Mouse (Mus musculus) ES-Bruce4 (cell line): Measurements from ENCODE around the gene Qser1. TPM values are rescaled to one million over a fixed set of nuclear protein-coding genes. Genes with fewer than 3 reads are reported as not detected.

Source experiments
- H3K27ac ChIP-seq: 2 replicates; pipeline ENCODE4 v1.5.1; 2012; ENCODE audit warnings: low read length, inconsistent platforms; ENCODE audit not compliant: insufficient read depth
- H3K27me3 ChIP-seq: 2 replicates; pipeline ENCODE4 v1.6.1; 2012; ENCODE audit warnings: mild to moderate bottlenecking, low read length, inconsistent platforms; ENCODE audit not compliant: control insufficient read depth, poor library complexity, insufficient read depth, severe bottlenecking
- H3K36me3 ChIP-seq: 2 replicates; pipeline ENCODE4 v1.6.1; 2012; ENCODE audit warnings: inconsistent platforms, mild to moderate bottlenecking, low read length, moderate library complexity; ENCODE audit not compliant: control insufficient read depth, poor library complexity, insufficient read depth, severe bottlenecking
- H3K4me1 ChIP-seq: one replicate; pipeline ENCODE4 v1.8.1; 2011; ENCODE audit warnings: low read length; ENCODE audit not compliant: control insufficient read depth, insufficient read depth
- H3K4me3 ChIP-seq: 2 replicates; pipeline ENCODE4 v1.5.1; 2011; ENCODE audit warnings: low read depth, mild to moderate bottlenecking, low read length
- H3K9ac ChIP-seq: 2 replicates; pipeline ENCODE4 v1.6.1; 2012; ENCODE audit warnings: low read depth, mild to moderate bottlenecking, inconsistent platforms; ENCODE audit not compliant: poor library complexity, severe bottlenecking
- H3K9me3 ChIP-seq: replicated peaks from 2 replicates; pipeline ENCODE4 v1.6.1; 2012; ENCODE audit warnings: mild to moderate bottlenecking, low read length, inconsistent platforms; ENCODE audit not compliant: control insufficient read depth, poor library complexity, insufficient read depth, severe bottlenecking
- CTCF ChIP-seq: IDR thresholded peaks from one replicate; pipeline ENCODE4 v1.8.1; 2011; ENCODE audit warnings: low read depth, low read length
- EP300 ChIP-seq: IDR thresholded peaks from 2 replicates; pipeline ENCODE4 v1.6.1; 2011; ENCODE audit warnings: low read depth, low read length; ENCODE audit not compliant: insufficient read depth
- POLR2A ChIP-seq: IDR thresholded peaks from one replicate; pipeline ENCODE4 v1.8.1; 2011; ENCODE audit warnings: low read length; ENCODE audit not compliant: insufficient read depth
- polyA plus RNA-seq: library from polyadenylated mRNA; stranded (reverse); fragments of >200 nt; gene quantifications from 2 replicates; pipeline ENCODE4 v1.2.4, GENCODE M21; 2011; ENCODE audit warnings: low read depth; ENCODE audit not compliant: missing spikeins, insufficient read depth, insufficient read length

Qser1 gene
- polyA plus RNA-seq, 1 experiment = 47.6 TPM

DNA sequence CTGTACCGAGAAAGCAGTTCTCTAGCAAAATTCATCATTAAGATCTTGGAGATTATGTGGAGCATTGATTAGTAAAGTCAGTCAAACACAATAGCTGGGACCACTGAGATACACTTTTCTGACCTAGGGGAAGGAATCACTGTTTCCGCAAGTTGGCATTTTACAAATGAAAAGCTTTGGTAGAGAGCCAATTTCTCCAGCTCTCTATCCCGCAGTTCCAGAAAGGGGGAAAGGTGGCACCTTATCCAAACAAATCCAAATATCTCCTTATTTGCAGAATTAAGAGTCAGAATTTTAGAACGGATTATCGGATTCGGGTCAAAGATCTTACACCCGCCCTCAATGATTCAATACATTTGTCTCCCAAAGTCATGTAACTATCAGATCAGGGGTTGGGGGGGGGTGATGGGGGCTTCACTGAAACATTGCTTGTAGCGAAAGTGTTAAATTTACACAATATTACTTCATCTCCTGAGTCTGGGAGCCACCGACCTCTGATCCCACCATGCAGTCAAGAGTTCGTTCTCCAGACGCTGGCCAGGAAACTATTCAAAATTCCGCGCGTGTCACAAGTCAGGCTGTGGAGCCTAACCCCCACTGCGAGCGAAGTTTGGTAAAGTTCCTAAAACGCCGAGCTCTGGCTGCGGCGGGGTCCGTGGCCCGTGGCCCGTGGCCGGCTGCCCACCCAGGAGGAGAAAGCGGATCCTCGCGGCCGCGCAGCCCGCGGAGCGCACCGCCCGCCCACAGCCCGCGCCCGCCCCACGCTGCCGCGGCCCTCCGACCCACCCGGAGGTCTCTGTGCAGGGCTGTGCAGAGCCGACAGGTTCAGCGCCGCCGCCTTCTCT is 74.4 kb downstream of the Qser1 start:
- H3K9ac ChIP-seq = peak overlapping the region; percentile 97
- H3K4me1 ChIP-seq = no peaks in the 10 kb centered on the region
- H3K27me3 ChIP-seq = no peaks in the 10 kb centered on the region
- peak overlapping the region; percentile 67 for H3K4me3 ChIP-seq
- H3K36me3 ChIP-seq = no peaks in the 10 kb centered on the region
- H3K9me3 ChIP-seq = no peaks in the 10 kb centered on the region
- H3K27ac ChIP-seq = no peak overlapping the region
- no peak for TF ChIP-seq CTCF
- no peak for TF ChIP-seq EP300
- TF ChIP-seq POLR2A = no peak

DNA sequence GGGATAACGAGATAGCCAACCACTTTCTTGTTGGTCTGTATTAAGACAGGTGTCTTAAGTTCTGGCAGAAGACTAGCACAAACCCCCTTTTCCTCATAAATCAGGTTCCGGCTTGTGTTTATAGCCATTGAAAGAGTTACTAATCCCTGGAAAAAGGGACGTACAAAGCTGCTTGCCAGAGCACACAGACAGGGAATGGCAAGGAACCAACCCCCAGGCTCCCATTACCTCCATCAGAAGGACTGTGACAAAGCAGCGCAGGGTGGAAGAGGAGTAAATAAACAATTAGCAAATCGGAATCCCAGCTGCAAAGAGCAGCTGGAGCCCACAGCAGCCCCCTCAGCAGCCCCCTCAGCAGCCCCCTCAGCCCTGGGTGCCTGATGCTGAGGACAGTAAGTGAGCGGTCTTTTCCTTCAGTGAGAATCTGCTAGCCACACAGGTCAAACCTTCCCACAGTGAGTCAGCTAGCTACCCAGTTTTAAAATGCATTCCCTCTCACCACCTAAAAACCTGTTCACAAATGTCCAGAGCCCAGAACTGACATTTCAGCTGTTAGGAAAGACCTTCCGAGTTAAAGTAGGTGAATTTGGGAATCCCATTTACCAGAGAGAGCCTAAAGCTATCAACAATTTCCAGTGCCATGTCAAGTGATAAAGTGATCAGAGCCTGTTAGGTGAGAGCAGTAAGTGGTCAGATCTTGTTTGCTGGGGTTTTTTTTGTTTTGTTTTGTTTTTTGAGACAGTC is 75.4 kb downstream of the Qser1 start:
- Histone ChIP-seq H3K4me3 (no peak overlapping the region), H3K9ac (no peak overlapping the region), H3K4me1 (no peaks in the 10 kb centered on the region), H3K27me3 (no peaks in the 10 kb centered on the region), H3K36me3 (no peaks in the 10 kb centered on the region), H3K27ac (no peak overlapping the region), H3K9me3 (no peaks in the 10 kb centered on the region)
- TF ChIP-seq POLR2A (no peak), CTCF (no peak), EP300 (no peak)

DNA sequence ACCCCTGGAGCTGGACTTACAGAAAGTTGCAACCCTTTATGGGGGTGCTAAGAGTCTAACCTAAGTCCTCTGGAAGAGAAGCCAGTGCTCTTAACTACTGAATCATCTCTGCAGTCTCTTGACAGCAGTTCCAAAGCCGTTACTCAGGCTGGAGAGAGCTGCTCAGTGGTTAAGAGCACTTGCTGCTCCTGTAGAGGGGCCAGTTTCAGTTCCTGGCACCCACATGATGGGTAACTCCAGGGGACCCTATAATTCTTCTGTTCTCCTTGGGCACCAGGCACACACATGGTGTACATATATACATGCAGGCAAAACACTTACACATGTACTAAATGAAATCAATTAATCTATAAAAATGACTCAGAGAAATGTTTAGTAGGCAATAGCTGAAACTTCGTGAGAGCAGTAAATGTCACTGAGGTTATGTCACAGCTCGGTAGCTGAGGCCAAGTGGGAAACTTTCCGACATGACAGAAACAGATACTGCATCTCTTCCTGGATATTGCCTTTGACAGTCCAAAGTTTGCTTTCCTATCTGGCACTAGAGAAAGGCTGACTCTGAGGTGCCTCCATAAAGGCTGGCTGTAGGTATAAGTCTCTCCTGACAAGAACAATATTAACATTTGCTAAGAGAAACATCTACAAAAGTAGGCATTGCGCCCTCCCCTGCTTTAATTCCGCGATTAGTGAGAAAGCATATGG is 76.2 kb downstream of the Qser1 start:
- no peaks in the 10 kb centered on the region for H3K36me3 ChIP-seq
- H3K4me1 ChIP-seq = no peaks in the 10 kb centered on the region
- no peaks in the 10 kb centered on the region for H3K9me3 ChIP-seq
- no peak overlapping the region for H3K27ac ChIP-seq
- H3K4me3 ChIP-seq = no peak overlapping the region
- H3K27me3 ChIP-seq = no peaks in the 10 kb centered on the region
- TF ChIP-seq EP300 (no peak), CTCF (no peak), POLR2A (no peak)
- no peak overlapping the region for H3K9ac ChIP-seq

DNA sequence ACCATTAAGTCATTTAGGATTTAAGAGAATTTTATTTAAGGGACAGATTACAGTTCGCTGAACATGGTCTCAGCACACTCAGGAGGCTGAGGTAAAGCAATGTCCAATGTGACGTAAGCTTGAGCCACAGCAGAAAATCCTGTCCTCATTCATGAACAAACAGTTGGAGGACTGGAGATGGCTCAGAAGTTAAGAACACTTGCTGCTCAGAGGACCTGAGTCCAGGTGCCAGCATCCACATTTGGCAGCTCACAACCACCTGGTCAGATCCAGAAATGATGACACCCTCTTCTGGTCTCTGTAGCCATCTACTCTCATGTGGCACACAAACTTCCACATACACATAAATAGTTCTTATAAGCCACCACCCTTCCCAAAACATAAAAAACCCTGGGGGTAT is 76.9 kb downstream of the Qser1 start:
- no peak overlapping the region for H3K4me3 ChIP-seq
- TF ChIP-seq EP300 (no peak), CTCF (no peak)
- H3K9ac ChIP-seq = no peak overlapping the region
- no peak overlapping the region for H3K27ac ChIP-seq
- H3K36me3 ChIP-seq = no peaks in the 10 kb centered on the region
- no peaks in the 10 kb centered on the region for H3K4me1 ChIP-seq
- H3K27me3 ChIP-seq = no peaks in the 10 kb centered on the region
- no peaks in the 10 kb centered on the region for H3K9me3 ChIP-seq

DNA sequence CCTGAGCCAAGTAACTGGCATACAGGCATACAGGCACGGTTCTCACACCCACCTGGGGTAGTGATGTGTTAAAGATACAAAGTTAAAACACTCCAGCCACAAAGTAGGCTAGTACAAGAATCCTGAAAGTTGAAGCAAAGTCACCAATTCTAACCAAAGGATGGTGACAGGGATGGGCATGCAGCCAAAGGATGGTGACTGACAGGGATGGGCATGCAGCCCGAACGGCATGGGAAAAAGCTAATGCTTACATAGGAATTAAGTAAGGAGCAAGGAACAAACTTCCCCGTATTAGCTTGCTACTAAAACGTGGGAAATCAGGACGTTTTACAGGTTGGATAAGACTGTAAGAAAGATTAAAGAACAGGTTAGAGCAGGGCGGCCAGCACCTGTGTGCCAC is 80.3 kb downstream of the Qser1 start:
- no peaks in the 10 kb centered on the region for H3K4me1 ChIP-seq
- no peaks in the 10 kb centered on the region for H3K36me3 ChIP-seq
- H3K9me3 ChIP-seq = no peaks in the 10 kb centered on the region
- H3K27me3 ChIP-seq = no peaks in the 10 kb centered on the region
- TF ChIP-seq EP300 (no peak), POLR2A (no peak), CTCF (no peak)
- no peak overlapping the region for H3K9ac ChIP-seq
- H3K4me3 ChIP-seq = no peak overlapping the region
- no peak overlapping the region for H3K27ac ChIP-seq
